Mouse (Mus musculus) forebrain, embryonic 11.5 days (tissue): ENCODE data around the gene Herpud1. TPM values are rescaled to one million over a fixed set of nuclear protein-coding genes. Genes with fewer than 3 reads are reported as not detected.

Experiments used
- ATAC-seq: fragments of 200-750 bp; cut with Nextera tagmentation; replicated peaks from 2 replicates; pipeline ENCODE4 v1.8.0; 2017; ENCODE audit warnings: moderate TSS enrichment; ENCODE audit not compliant: low FRiP score
- DNase-seq: peaks from one replicate; pipeline ENCODE4 v3.0.0-alpha.2; 2017; ENCODE audit warnings: low spot score
- H3K27ac ChIP-seq: fragments of 300-500 bp; sonication (generic); 2 replicates; pipeline ENCODE4 v1.5.1; 2014; ENCODE audit warnings: low read depth, low read length
- H3K27me3 ChIP-seq: fragments of 300-500 bp; sonication (generic); 2 replicates; pipeline ENCODE4 v1.6.1; 2014; ENCODE audit warnings: mild to moderate bottlenecking, low read length, mixed read lengths; ENCODE audit not compliant: control insufficient read depth, insufficient read depth
- H3K36me3 ChIP-seq: fragments of 300-500 bp; sonication (generic); 2 replicates; pipeline ENCODE4 v1.6.1; 2014; ENCODE audit warnings: mild to moderate bottlenecking, low read length, moderate library complexity, mixed read lengths; ENCODE audit not compliant: control insufficient read depth, insufficient read depth
- H3K4me1 ChIP-seq: fragments of 300-500 bp; sonication (generic); replicated peaks from 2 replicates; pipeline ENCODE4 v1.6.1; 2014; ENCODE audit warnings: low read length, mixed read lengths; ENCODE audit not compliant: control insufficient read depth, insufficient read depth
- H3K4me2 ChIP-seq: fragments of 300-500 bp; sonication (generic); 2 replicates; pipeline ENCODE4 v1.6.1; 2014; ENCODE audit warnings: low read depth, mild to moderate bottlenecking, low read length, moderate library complexity, mixed read lengths; ENCODE audit not compliant: severe bottlenecking
- H3K4me3 ChIP-seq: fragments of 300-500 bp; sonication (generic); 2 replicates; pipeline ENCODE4 v1.5.1; 2014; ENCODE audit warnings: low read depth, low read length
- H3K9ac ChIP-seq: fragments of 300-500 bp; sonication (generic); 2 replicates; pipeline ENCODE4 v1.6.1; 2014; ENCODE audit warnings: low read length
- H3K9me3 ChIP-seq: fragments of 300-500 bp; sonication (generic); 2 replicates; pipeline ENCODE4 v1.6.1; 2016; ENCODE audit warnings: low read length, mixed read lengths; ENCODE audit not compliant: control insufficient read depth
- WGBS: fragments of 180-500 bp; shearing (Covaris S2); extraction: QIAGEN DNeasy Blood & Tissue Kit; methylation state at CpG from one replicate; pipeline ENCODE4 v1.1.7; 2014; 5-methylcytosine and 5-hydroxymethylcytosine counted together
- polyA plus RNA-seq: library from polyadenylated mRNA; unstranded; fragments of >200 nt; fragmentation: Nextera tagmentation; extraction: Ambion mirVana; gene quantifications from 2 replicates; pipeline ENCODE4 v1.2.1, GENCODE M21; 2014

The Herpud1 gene
- polyA plus RNA-seq, 1 experiment from 2014 or later: 52.6 TPM

GRCm38 (mm10) chr8:94428420-94428819 is 42.2 kb downstream of the Herpud1 start:
- no peak overlapping the region for H3K4me2 ChIP-seq
- no peaks in the 10 kb centered on the region; the same call in 1 of the 2 replicates for H3K27me3 ChIP-seq
- WGBS: 71% methylated on average over 4 of the region's 4 CpGs
- no peaks in the 10 kb centered on the region for H3K9me3 ChIP-seq
- no peaks in the 10 kb centered on the region for H3K36me3 ChIP-seq
- H3K4me1 ChIP-seq: no peaks in the 10 kb centered on the region
- H3K9ac ChIP-seq: no peak overlapping the region
- DNase-seq (no peak), ATAC-seq (no peak)
- no peak overlapping the region for H3K4me3 ChIP-seq
- H3K27ac ChIP-seq: no peak overlapping the region

DNA sequence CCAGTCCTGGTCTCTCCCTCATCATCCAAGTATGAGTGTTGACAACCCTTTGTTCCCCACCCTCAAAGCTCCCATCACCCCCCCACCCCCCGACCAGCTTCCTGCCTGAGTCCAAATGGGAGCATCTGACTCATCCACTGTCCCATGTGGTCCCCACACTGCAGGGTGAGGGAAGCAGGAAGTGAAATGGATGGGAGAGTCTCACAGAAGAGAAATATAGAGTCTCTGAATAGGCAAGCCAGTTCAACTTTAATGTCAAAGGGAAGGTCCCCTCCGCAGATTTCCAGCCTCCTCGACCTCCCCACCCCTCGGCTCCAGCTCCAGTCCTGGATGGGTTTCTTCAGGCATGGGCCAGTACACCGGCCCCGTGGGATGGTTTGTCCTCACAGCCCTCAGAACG is 43.1 kb downstream of the Herpud1 start:
- no peak overlapping the region for H3K9ac ChIP-seq
- no peak overlapping the region for H3K27ac ChIP-seq
- DNase-seq (no peak), ATAC-seq (no peak)
- no peaks in the 10 kb centered on the region; the same call in 1 of the 2 replicates for H3K4me1 ChIP-seq
- 90% methylated on average over 7 of the region's 7 CpGs for WGBS
- no peaks in the 10 kb centered on the region for H3K9me3 ChIP-seq
- no peak overlapping the region for H3K4me2 ChIP-seq
- no peaks in the 10 kb centered on the region; the same call in 1 of the 2 replicates for H3K27me3 ChIP-seq
- H3K4me3 ChIP-seq: no peak overlapping the region
- no peaks in the 10 kb centered on the region for H3K36me3 ChIP-seq

DNA sequence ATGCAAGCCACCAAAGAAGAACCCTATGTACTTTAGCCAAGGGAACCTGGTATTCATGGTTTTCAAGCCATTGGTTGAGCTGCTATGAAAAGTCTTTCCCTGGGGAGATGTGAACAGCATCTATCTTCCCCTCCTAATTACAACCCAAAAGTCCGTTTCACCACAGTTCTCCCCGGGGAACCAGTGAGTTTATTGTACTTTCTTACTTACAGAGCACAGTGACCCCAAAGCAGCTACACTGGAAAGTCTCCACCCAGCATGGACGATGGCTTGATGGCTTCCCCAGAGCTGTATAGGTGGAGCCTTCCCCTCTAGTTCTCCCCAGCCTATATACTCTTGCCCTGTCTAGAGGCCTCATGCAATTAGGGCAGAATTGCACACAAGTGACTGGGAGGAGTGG is 46.0 kb downstream of the Herpud1 start:
- Histone ChIP-seq H3K9ac (no peak overlapping the region), H3K9me3 (no peaks in the 10 kb centered on the region), H3K4me1 (no peaks in the 10 kb centered on the region; the same call in 1 of the 2 replicates), H3K4me3 (no peak overlapping the region), H3K27ac (no peak overlapping the region), H3K27me3 (no peaks in the 10 kb centered on the region; the same call in 1 of the 2 replicates), H3K36me3 (no peaks in the 10 kb centered on the region), H3K4me2 (no peak overlapping the region)
- 81% methylated on average over 3 of the region's 3 CpGs for WGBS
- ATAC-seq (no peak), DNase-seq (no peak)

DNA sequence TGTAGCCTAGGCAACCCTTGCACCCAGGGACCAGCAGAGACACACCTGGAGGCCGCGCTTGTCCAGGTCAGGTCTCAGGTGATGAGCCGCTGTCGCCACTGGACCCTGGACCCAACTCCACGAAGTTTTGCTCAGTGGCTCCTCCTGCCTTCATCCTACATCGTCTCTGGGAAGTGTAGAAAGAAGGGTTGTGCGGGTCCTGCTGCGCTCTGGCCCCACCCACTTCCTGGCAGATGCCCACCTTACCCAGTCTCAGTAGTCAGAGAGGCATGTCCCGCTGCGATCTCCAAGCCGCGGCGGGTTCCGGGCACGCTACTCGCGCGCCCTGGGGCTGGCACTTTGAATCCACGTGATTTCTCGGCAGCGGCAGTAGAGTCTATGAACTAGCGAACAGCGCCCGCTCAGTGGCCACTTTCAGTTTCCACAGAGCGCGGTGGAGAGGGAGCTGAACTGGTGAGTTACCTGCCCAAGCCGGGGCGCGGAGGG is 47.8 kb downstream of the Herpud1 start, which contains the start of gene Nlrc5:
Gene Nlrc5, plus strand, starts transcription at position 376 of the 486 bp plus-strand sequence.
- DNase-seq (peak; percentile 72), ATAC-seq (no peak)
- H3K9ac ChIP-seq: peak within 1 kb of the TSS; percentile 48
- H3K4me2 ChIP-seq: peak within 1 kb of the TSS; percentile 79
- H3K9me3 ChIP-seq: no peaks in the 10 kb centered on the region
- 2% methylated on average over 29 of the region's 29 CpGs for WGBS
- H3K27me3 ChIP-seq: no peaks in the 10 kb centered on the region; the same call in 1 of the 2 replicates
- H3K4me1 ChIP-seq: no peaks in the 10 kb centered on the region; the same call in 1 of the 2 replicates
- H3K27ac ChIP-seq: no peak within 1 kb of the TSS
- H3K4me3 ChIP-seq: peak within 1 kb of the TSS; percentile 36
- no peaks in the 10 kb centered on the region for H3K36me3 ChIP-seq

DNA sequence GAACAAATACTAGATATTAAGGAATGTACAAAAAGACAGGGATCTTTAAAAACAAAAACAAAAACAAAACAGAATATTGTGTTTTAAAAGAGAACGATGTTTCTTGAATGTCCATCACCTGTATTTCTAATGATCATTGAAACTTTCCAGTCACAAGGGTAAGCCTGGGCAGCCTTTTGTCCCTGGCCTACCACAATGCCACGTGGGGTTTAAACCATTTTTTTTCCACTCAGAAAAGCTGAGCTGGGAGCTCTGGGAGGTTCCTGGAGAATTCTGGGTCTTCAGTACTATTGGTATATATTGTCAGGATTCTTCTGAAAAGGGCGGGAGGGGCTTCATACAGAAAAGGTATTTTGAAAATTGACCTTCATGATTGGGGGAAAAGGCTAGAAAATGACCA is 48.7 kb downstream of the Herpud1 start:
- no peak for ATAC-seq
- WGBS: 76% methylated on average over 3 of the region's 3 CpGs

DNA sequence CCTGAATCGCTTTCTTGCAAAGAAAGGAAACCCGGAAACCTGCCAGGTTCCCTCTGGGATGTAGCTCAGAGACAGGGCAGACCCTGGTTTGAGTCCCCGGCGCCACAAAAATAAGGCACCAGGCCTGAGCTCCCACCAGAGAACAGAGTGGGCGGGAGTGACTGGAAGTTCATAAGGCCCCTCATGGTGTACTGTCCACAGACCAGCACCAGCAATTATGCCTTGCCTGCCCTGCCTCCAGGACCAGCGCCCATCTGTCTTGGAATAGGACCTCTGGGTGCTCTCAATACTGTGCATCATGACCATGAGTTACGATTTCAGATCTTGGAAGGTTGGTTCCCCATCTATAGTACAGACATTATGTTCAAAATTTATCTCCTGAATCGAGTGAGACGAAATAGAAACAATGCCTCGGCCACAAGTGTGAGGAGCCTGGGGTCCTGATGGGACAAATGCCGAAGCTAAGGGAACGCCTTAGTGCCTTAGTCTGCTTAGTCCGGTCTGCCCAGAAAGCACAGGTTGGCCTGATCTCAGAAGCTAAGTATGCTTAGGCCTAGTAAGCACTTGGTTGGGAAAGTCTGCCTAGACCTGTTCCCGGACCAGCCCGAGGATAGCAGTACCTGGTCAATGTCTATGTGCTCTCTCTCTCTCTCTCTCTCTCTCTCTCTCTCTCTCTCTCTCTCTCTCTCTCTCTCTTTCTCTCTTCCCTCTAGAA is 49.3 kb downstream of the Herpud1 start:
- DNase-seq: no peak
- Histone ChIP-seq H3K36me3 (no peaks in the 10 kb centered on the region), H3K4me1 (no peaks in the 10 kb centered on the region; the same call in 1 of the 2 replicates), H3K9me3 (no peaks in the 10 kb centered on the region), H3K4me3 (no peak overlapping the region), H3K4me2 (no peak overlapping the region), H3K27ac (no peak overlapping the region), H3K9ac (no peak overlapping the region), H3K27me3 (no peaks in the 10 kb centered on the region; the same call in 1 of the 2 replicates)
- no peak for ATAC-seq
- WGBS: 91% methylated on average over 15 of the region's 15 CpGs

More for the DNA sequence above, 48.7 kb downstream of the Herpud1 start:
- no peaks in the 10 kb centered on the region; the same call in 1 of the 2 replicates for H3K4me1 ChIP-seq
- no peak overlapping the region for H3K4me2 ChIP-seq
- H3K27me3 ChIP-seq: no peaks in the 10 kb centered on the region; the same call in 1 of the 2 replicates
- no peaks in the 10 kb centered on the region for H3K9me3 ChIP-seq
- no peak overlapping the region for H3K4me3 ChIP-seq
- no peak overlapping the region for H3K27ac ChIP-seq
- no peaks in the 10 kb centered on the region for H3K36me3 ChIP-seq
- DNase-seq: no peak
- H3K9ac ChIP-seq: no peak overlapping the region

DNA sequence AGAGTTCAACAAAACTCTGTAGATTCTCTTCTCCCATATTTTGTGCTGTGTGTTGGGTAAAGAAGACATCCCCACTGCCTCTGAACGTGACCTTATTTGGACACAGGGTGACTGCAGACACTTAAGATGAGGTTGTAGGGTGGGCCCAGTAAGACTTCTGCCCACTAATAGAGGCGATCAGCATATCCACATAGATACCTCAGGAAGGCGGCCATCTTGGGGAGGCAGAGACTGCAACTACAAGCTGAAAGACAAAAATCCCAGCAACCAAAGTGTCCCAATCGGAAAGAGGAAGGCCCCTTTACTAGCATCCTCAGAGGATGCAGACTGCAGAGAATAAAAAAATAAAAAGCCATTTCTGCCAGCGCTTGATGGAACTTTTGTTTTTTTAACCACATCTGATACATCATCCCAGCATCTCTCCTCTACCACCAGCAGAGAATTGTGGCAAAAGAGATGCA is 49.9 kb downstream of the Herpud1 start:
- WGBS: 86% methylated on average over 5 of the region's 5 CpGs
- no peak overlapping the region for H3K4me3 ChIP-seq

DNA sequence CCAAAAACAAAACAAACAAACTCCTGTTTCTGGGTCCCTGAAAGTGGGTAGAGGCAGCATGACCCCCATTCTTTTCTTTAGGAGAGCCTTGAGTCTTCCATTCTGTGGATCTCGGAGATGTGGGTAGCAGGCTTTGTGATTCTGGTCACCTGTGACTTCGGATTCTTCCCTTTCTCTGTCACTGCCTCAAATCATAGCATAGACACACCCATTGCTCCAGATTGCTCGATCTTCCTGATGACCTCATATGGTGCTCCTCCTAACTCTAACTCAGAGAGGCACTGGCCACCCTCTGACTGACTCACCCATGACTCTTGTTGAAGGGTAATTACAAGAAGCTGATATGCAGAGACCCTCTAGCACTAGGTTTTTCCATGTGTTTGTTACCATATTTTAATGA is 50.7 kb downstream of the Herpud1 start:
- no peaks in the 10 kb centered on the region; the same call in 1 of the 2 replicates for H3K27me3 ChIP-seq
- H3K27ac ChIP-seq: no peak overlapping the region
- H3K36me3 ChIP-seq: no peaks in the 10 kb centered on the region
- H3K4me1 ChIP-seq: no peaks in the 10 kb centered on the region; the same call in 1 of the 2 replicates
- H3K4me3 ChIP-seq: no peak overlapping the region
- H3K4me2 ChIP-seq: no peak overlapping the region
- no peak overlapping the region for H3K9ac ChIP-seq
- WGBS: 81% methylated on average over 3 of the region's 3 CpGs
- no peak for DNase-seq
- H3K9me3 ChIP-seq: no peaks in the 10 kb centered on the region
- no peak for ATAC-seq

More for the DNA sequence above, 49.9 kb downstream of the Herpud1 start:
- Histone ChIP-seq H3K9me3 (no peaks in the 10 kb centered on the region), H3K27me3 (no peaks in the 10 kb centered on the region; the same call in 1 of the 2 replicates), H3K27ac (no peak overlapping the region), H3K9ac (no peak overlapping the region), H3K4me1 (no peaks in the 10 kb centered on the region; the same call in 1 of the 2 replicates), H3K36me3 (no peaks in the 10 kb centered on the region), H3K4me2 (no peak overlapping the region)
- ATAC-seq (no peak), DNase-seq (no peak)
